Mouse (Mus musculus): Measurements from ENCODE around the gene Nrros. TPM values are rescaled to one million over a fixed set of nuclear protein-coding genes. Genes with fewer than 3 reads are reported as not detected.

Nrros gene
- polyA plus RNA-seq, 1 experiment from 2014 or later, result 6.7 TPM

GRCm38 (mm10) chr16:32129449-32130189 is 35.8 kb downstream of the Nrros start:
- H3K4me3 ChIP-seq (ENCODE audit: low read depth, low read length), result no peak overlapping the region
- H3K9me3 ChIP-seq (ENCODE audit: control insufficient read depth, low read length), result no peaks in the 10 kb centered on the region
- ATAC-seq (replicated peaks; ENCODE audit: low FRiP score), result no peak
- no peak overlapping the region for H3K27ac ChIP-seq (ENCODE audit: low read depth, low read length)
- 84% methylated on average over 20 of the region's 20 CpGs for WGBS
- no peak for DNase-seq (ENCODE audit: low spot score)
- H3K4me1 ChIP-seq (replicated peaks; ENCODE audit: control insufficient read depth, insufficient read depth, low read length), result no peaks in the 10 kb centered on the region
- no peak overlapping the region for H3K4me2 ChIP-seq (ENCODE audit: low read depth, low read length, severe bottlenecking)
- H3K9ac ChIP-seq (ENCODE audit: low read length), result no peak overlapping the region
- H3K27me3 ChIP-seq (ENCODE audit: control insufficient read depth, insufficient read depth, low read length), result no peaks in the 10 kb centered on the region
- no peaks in the 10 kb centered on the region for H3K36me3 ChIP-seq (ENCODE audit: control insufficient read depth, insufficient read depth, low read length)

- H3K9me3 ChIP-seq (ENCODE audit: control insufficient read depth, low read length), result no peaks in the 10 kb centered on the region
- WGBS, result 94% methylated on average over 4 of the region's 4 CpGs
- no peaks in the 10 kb centered on the region for H3K27me3 ChIP-seq (ENCODE audit: control insufficient read depth, insufficient read depth, low read length)
- no peaks in the 10 kb centered on the region for H3K36me3 ChIP-seq (ENCODE audit: control insufficient read depth, insufficient read depth, low read length)
- no peak overlapping the region for H3K27ac ChIP-seq (ENCODE audit: low read depth, low read length)
- no peak overlapping the region for H3K9ac ChIP-seq (ENCODE audit: low read length)
- H3K4me1 ChIP-seq (replicated peaks; ENCODE audit: control insufficient read depth, insufficient read depth, low read length), result no peaks in the 10 kb centered on the region
- no peak overlapping the region for H3K4me3 ChIP-seq (ENCODE audit: low read depth, low read length)
- no peak overlapping the region for H3K4me2 ChIP-seq (ENCODE audit: low read depth, low read length, severe bottlenecking)
- ATAC-seq (replicated peaks; ENCODE audit: low FRiP score) (no peak), DNase-seq (ENCODE audit: low spot score) (no peak)
Observed at GRCm38 (mm10) chr16:32127046-32127445, 38.3 kb downstream of the Nrros start.

GRCm38 (mm10) chr16:32125364-32125763 is 40.0 kb downstream of the Nrros start:
- no peaks in the 10 kb centered on the region for H3K4me1 ChIP-seq (replicated peaks; ENCODE audit: control insufficient read depth, insufficient read depth, low read length)
- H3K9me3 ChIP-seq (ENCODE audit: control insufficient read depth, low read length), result no peaks in the 10 kb centered on the region
- H3K9ac ChIP-seq (ENCODE audit: low read length), result no peak overlapping the region
- no peak overlapping the region for H3K4me2 ChIP-seq (ENCODE audit: low read depth, low read length, severe bottlenecking)
- DNase-seq (ENCODE audit: low spot score) (no peak), ATAC-seq (replicated peaks; ENCODE audit: low FRiP score) (no peak)
- no peak overlapping the region for H3K27ac ChIP-seq (ENCODE audit: low read depth, low read length)
- H3K27me3 ChIP-seq (ENCODE audit: control insufficient read depth, insufficient read depth, low read length), result no peaks in the 10 kb centered on the region
- WGBS, result 88% methylated on average over 3 of the region's 3 CpGs
- H3K4me3 ChIP-seq (ENCODE audit: low read depth, low read length), result no peak overlapping the region
- no peaks in the 10 kb centered on the region for H3K36me3 ChIP-seq (ENCODE audit: control insufficient read depth, insufficient read depth, low read length)

- H3K36me3 ChIP-seq (ENCODE audit: control insufficient read depth, insufficient read depth, low read length), result no peaks in the 10 kb centered on the region
- no peak overlapping the region for H3K9ac ChIP-seq (ENCODE audit: low read length)
- H3K27ac ChIP-seq (ENCODE audit: low read depth, low read length), result no peak overlapping the region
- no peaks in the 10 kb centered on the region for H3K27me3 ChIP-seq (ENCODE audit: control insufficient read depth, insufficient read depth, low read length)
- no peaks in the 10 kb centered on the region for H3K9me3 ChIP-seq (ENCODE audit: control insufficient read depth, low read length)
- DNase-seq (ENCODE audit: low spot score) (no peak), ATAC-seq (replicated peaks; ENCODE audit: low FRiP score) (no peak)
- H3K4me3 ChIP-seq (ENCODE audit: low read depth, low read length), result no peak overlapping the region
- H3K4me2 ChIP-seq (ENCODE audit: low read depth, low read length, severe bottlenecking), result no peak overlapping the region
- WGBS, result 70% methylated on average over 17 of the region's 17 CpGs
- H3K4me1 ChIP-seq (replicated peaks; ENCODE audit: control insufficient read depth, insufficient read depth, low read length), result no peaks in the 10 kb centered on the region
Observed at GRCm38 (mm10) chr16:32124444-32125335, 40.7 kb downstream of the Nrros start.

GRCm38 (mm10) chr16:32124020-32124419 is 41.4 kb downstream of the Nrros start:
- H3K27ac ChIP-seq (ENCODE audit: low read depth, low read length), result no peak overlapping the region
- no peak overlapping the region for H3K9ac ChIP-seq (ENCODE audit: low read length)
- H3K4me1 ChIP-seq (replicated peaks; ENCODE audit: control insufficient read depth, insufficient read depth, low read length), result no peaks in the 10 kb centered on the region
- no peaks in the 10 kb centered on the region for H3K9me3 ChIP-seq (ENCODE audit: control insufficient read depth, low read length)
- ATAC-seq (replicated peaks; ENCODE audit: low FRiP score) (no peak), DNase-seq (ENCODE audit: low spot score) (no peak)
- 91% methylated on average over 7 of the region's 7 CpGs for WGBS
- no peaks in the 10 kb centered on the region for H3K27me3 ChIP-seq (ENCODE audit: control insufficient read depth, insufficient read depth, low read length)
- H3K36me3 ChIP-seq (ENCODE audit: control insufficient read depth, insufficient read depth, low read length), result no peaks in the 10 kb centered on the region
- no peak overlapping the region for H3K4me2 ChIP-seq (ENCODE audit: low read depth, low read length, severe bottlenecking)
- H3K4me3 ChIP-seq (ENCODE audit: low read depth, low read length), result no peak overlapping the region

- ATAC-seq (replicated peaks; ENCODE audit: low FRiP score), result no peak
- H3K4me3 ChIP-seq (ENCODE audit: low read depth, low read length), result no peak overlapping the region
- no peak for DNase-seq (ENCODE audit: low spot score)
- no peaks in the 10 kb centered on the region for H3K4me1 ChIP-seq (replicated peaks; ENCODE audit: control insufficient read depth, insufficient read depth, low read length)
- WGBS, result 80% methylated on average over 3 of the region's 3 CpGs
- H3K27me3 ChIP-seq (ENCODE audit: control insufficient read depth, insufficient read depth, low read length), result no peaks in the 10 kb centered on the region
- H3K4me2 ChIP-seq (ENCODE audit: low read depth, low read length, severe bottlenecking), result no peak overlapping the region
- no peaks in the 10 kb centered on the region for H3K36me3 ChIP-seq (ENCODE audit: control insufficient read depth, insufficient read depth, low read length)
- H3K27ac ChIP-seq (ENCODE audit: low read depth, low read length), result no peak overlapping the region
- no peak overlapping the region for H3K9ac ChIP-seq (ENCODE audit: low read length)
- H3K9me3 ChIP-seq (ENCODE audit: control insufficient read depth, low read length), result no peaks in the 10 kb centered on the region
Observed at GRCm38 (mm10) chr16:32120454-32120853, 44.9 kb downstream of the Nrros start.

GRCm38 (mm10) chr16:32116186-32116585 is 49.2 kb downstream of the Nrros start:
- Histone ChIP-seq H3K36me3 (ENCODE audit: control insufficient read depth, insufficient read depth, low read length) (no peaks in the 10 kb centered on the region), H3K9me3 (ENCODE audit: control insufficient read depth, low read length) (no peaks in the 10 kb centered on the region), H3K4me3 (ENCODE audit: low read depth, low read length) (no peak overlapping the region), H3K27ac (ENCODE audit: low read depth, low read length) (no peak overlapping the region), H3K27me3 (ENCODE audit: control insufficient read depth, insufficient read depth, low read length) (no peaks in the 10 kb centered on the region), H3K4me1 (replicated peaks; ENCODE audit: control insufficient read depth, insufficient read depth, low read length) (no peaks in the 10 kb centered on the region; the same call in 1 of the 2 replicates), H3K4me2 (ENCODE audit: low read depth, low read length, severe bottlenecking) (no peak overlapping the region), H3K9ac (ENCODE audit: low read length) (no peak overlapping the region)
- WGBS, result 62% methylated on average over 5 of the region's 5 CpGs
- DNase-seq (ENCODE audit: low spot score) (no peak), ATAC-seq (replicated peaks; ENCODE audit: low FRiP score) (no peak)

GRCm38 (mm10) chr16:32115781-32116180 is 49.6 kb downstream of the Nrros start:
- 73% methylated on average over 6 of the region's 6 CpGs for WGBS
- H3K4me2 ChIP-seq (ENCODE audit: low read depth, low read length, severe bottlenecking), result no peak overlapping the region
- H3K9ac ChIP-seq (ENCODE audit: low read length), result no peak overlapping the region
- H3K27ac ChIP-seq (ENCODE audit: low read depth, low read length), result no peak overlapping the region
- ATAC-seq (replicated peaks; ENCODE audit: low FRiP score), result no peak
- no peaks in the 10 kb centered on the region for H3K27me3 ChIP-seq (ENCODE audit: control insufficient read depth, insufficient read depth, low read length)
- H3K4me3 ChIP-seq (ENCODE audit: low read depth, low read length), result no peak overlapping the region
- no peaks in the 10 kb centered on the region for H3K36me3 ChIP-seq (ENCODE audit: control insufficient read depth, insufficient read depth, low read length)
- H3K9me3 ChIP-seq (ENCODE audit: control insufficient read depth, low read length), result no peaks in the 10 kb centered on the region
- H3K4me1 ChIP-seq (replicated peaks; ENCODE audit: control insufficient read depth, insufficient read depth, low read length), result no peaks in the 10 kb centered on the region; the same call in 1 of the 2 replicates
- no peak for DNase-seq (ENCODE audit: low spot score)

All from forebrain, embryonic 11.5 days (tissue).